Mouse (Mus musculus): ENCODE data around the gene Foxp1. TPM values are rescaled to one million over a fixed set of nuclear protein-coding genes. Genes with fewer than 3 reads are reported as not detected.

Foxp1 gene
- polyA plus RNA-seq, 1 experiment = 129 TPM

DNA sequence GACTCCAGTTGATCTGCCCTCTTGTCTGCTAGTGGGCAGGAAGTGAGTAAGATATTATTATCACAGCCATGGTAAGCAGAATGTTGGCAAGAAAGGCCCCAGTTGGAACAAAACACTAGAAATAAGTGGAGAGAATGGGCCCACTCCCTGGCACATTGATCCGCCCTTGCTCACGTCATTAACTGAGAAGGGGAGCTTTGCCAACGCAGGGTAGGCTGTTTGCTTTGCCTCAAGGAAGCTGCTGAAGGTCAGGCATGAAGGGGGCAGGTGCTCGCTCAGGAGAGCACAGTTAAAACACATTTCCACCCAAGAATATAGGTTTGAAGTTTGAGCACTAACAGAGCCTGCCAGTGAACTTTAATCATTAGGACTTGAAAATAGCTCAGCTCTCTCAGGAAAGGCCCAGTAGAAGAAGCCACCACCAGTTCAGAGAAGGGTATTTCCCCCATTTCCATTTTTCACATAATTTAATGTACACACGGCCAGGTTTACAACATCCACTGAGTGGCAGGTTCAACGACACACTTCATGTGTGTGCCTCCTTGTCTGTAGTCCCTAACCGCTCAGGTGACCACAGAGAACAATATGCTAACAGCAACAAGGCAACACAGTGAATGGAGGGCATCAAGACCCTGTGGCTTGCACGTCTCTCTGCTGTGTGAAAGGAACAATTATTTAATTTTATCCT is 350.5 kb downstream of the Foxp1 start:
- Histone ChIP-seq H3K36me3 (ENCODE audit: control insufficient read depth, insufficient read depth, low read length) (no peaks in the 10 kb centered on the region), H3K27ac (ENCODE audit: control insufficient read depth, insufficient read depth, low read length) (no peak overlapping the region), H3K4me1 (replicated peaks; ENCODE audit: control insufficient read depth, insufficient read depth, low read length) (peaks cover 9% of the 10 kb centered on the region; the same call in 1 of the 2 replicates), H3K27me3 (ENCODE audit: control insufficient read depth, insufficient read depth, low read length) (no peaks in the 10 kb centered on the region), H3K4me3 (ENCODE audit: control insufficient read depth, insufficient read depth, low read length) (no peak overlapping the region)
- DNase-seq = no peak
- TF ChIP-seq CTCF (IDR thresholded peaks at IDR 0.05; ENCODE audit: borderline replicate concordance, control insufficient read depth, extremely low read depth, insufficient read depth, low read length, poor library complexity) = no peak
- no peak for TF ChIP-seq POLR2A (IDR thresholded peaks at IDR 0.05; ENCODE audit: control insufficient read depth, extremely low read depth, insufficient read depth, low read length, poor library complexity)
- 78% methylated on average over 8 of the region's 8 CpGs for WGBS

DNA sequence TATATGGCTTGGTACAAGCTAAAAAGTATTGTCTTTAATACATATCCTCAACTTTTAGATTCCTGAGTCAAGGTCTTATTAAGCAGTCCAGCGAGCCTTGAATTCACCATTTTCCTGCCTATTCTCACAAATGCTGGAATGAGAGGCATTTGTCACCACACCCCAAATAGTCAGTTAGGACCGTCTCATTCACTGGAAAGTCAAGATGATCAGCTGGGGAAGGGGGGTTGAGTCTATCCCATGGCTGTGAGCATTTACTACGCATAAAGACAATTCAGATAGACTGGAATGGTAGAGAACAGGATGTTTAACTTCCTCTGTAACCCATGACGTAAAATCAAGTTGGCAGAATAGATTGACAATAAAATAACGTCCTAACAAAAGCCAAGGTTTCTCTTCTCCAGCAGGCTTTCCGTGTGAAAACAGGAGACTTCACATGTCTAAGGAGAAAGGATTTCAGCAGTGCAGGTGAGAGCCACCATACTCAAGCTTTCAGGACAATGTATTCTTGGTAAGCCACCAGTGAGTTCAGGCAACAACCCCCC is 351.2 kb downstream of the Foxp1 start:
- TF ChIP-seq CTCF (IDR thresholded peaks at IDR 0.05; ENCODE audit: borderline replicate concordance, control insufficient read depth, extremely low read depth, insufficient read depth, low read length, poor library complexity) (no peak), POLR2A (IDR thresholded peaks at IDR 0.05; ENCODE audit: control insufficient read depth, extremely low read depth, insufficient read depth, low read length, poor library complexity) (no peak)
- DNase-seq = no peak
- no peaks in the 10 kb centered on the region for H3K27me3 ChIP-seq (ENCODE audit: control insufficient read depth, insufficient read depth, low read length)
- H3K36me3 ChIP-seq (ENCODE audit: control insufficient read depth, insufficient read depth, low read length) = no peaks in the 10 kb centered on the region
- H3K4me3 ChIP-seq (ENCODE audit: control insufficient read depth, insufficient read depth, low read length) = no peak overlapping the region
- peaks cover 9% of the 10 kb centered on the region; the same call in 1 of the 2 replicates for H3K4me1 ChIP-seq (replicated peaks; ENCODE audit: control insufficient read depth, insufficient read depth, low read length)
- no peak overlapping the region for H3K27ac ChIP-seq (ENCODE audit: control insufficient read depth, insufficient read depth, low read length)
- WGBS = 73% methylated on average over 6 of the region's 6 CpGs

DNA sequence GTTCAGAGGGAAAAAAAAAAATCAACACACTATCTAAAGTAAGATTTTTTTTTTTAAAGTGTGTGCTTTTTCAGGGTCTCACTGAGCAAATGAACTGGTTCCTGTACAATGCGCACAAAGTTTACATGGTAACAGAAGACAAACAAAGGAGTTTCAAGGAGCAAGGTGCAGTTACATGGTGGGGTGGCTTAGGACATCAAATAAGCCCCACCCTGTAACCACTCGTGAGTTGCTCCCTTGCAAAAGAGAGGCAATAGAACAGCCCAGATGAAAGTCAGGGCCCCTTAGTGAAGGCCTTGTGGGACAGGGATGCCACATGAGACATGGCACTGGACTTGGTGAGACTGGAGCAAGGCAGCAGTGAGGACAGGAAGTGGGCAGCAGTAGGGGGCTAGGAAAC is 353.8 kb downstream of the Foxp1 start:
- Histone ChIP-seq H3K4me1 (replicated peaks; ENCODE audit: control insufficient read depth, insufficient read depth, low read length) (peaks cover 14% of the 10 kb centered on the region; the same call in 1 of the 2 replicates), H3K36me3 (ENCODE audit: control insufficient read depth, insufficient read depth, low read length) (no peaks in the 10 kb centered on the region), H3K4me3 (ENCODE audit: control insufficient read depth, insufficient read depth, low read length) (no peak overlapping the region), H3K27me3 (ENCODE audit: control insufficient read depth, insufficient read depth, low read length) (no peaks in the 10 kb centered on the region), H3K27ac (ENCODE audit: control insufficient read depth, insufficient read depth, low read length) (no peak overlapping the region)
- 71% methylated on average over 2 of the region's 2 CpGs for WGBS
- no peak for TF ChIP-seq CTCF (IDR thresholded peaks at IDR 0.05; ENCODE audit: borderline replicate concordance, control insufficient read depth, extremely low read depth, insufficient read depth, low read length, poor library complexity)
- TF ChIP-seq POLR2A (IDR thresholded peaks at IDR 0.05; ENCODE audit: control insufficient read depth, extremely low read depth, insufficient read depth, low read length, poor library complexity) = no peak
- DNase-seq = no peak

DNA sequence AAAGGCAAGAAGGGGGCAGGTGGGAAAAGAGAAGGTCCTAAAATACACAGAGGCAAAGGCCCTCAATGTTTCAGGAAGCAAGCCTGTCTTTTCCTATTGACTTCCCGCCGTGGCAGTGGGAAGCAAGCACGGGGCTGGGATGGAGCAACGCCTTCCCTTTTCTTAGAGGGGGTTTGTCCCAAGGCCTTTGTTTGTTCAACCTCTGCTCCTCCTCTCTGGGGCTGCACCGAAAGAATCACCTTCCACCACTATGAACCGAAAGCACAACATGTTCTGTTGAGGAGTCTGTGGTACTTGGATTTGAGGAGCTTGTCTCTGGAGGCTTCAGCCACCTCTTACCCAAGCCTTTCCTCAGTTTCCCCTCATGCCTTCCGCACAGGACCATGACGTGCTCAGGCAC is 355.5 kb downstream of the Foxp1 start:
- no peak for DNase-seq
- Histone ChIP-seq H3K36me3 (ENCODE audit: control insufficient read depth, insufficient read depth, low read length) (no peaks in the 10 kb centered on the region), H3K4me1 (replicated peaks; ENCODE audit: control insufficient read depth, insufficient read depth, low read length) (peaks cover 7% of the 10 kb centered on the region; the same call in 1 of the 2 replicates), H3K4me3 (ENCODE audit: control insufficient read depth, insufficient read depth, low read length) (no peak overlapping the region), H3K27ac (ENCODE audit: control insufficient read depth, insufficient read depth, low read length) (no peak overlapping the region), H3K27me3 (ENCODE audit: control insufficient read depth, insufficient read depth, low read length) (no peaks in the 10 kb centered on the region)
- TF ChIP-seq POLR2A (IDR thresholded peaks at IDR 0.05; ENCODE audit: control insufficient read depth, extremely low read depth, insufficient read depth, low read length, poor library complexity) = no peak
- no peak for TF ChIP-seq CTCF (IDR thresholded peaks at IDR 0.05; ENCODE audit: borderline replicate concordance, control insufficient read depth, extremely low read depth, insufficient read depth, low read length, poor library complexity)
- WGBS = 94% methylated on average over 8 of the region's 8 CpGs

GRCm38 (mm10) chr6:99166169-99166568 is 356.4 kb downstream of the Foxp1 start:
- WGBS = 45% methylated on average over 4 of the region's 4 CpGs
- peak; percentile 8 for DNase-seq
- TF ChIP-seq CTCF (IDR thresholded peaks at IDR 0.05; ENCODE audit: borderline replicate concordance, control insufficient read depth, extremely low read depth, insufficient read depth, low read length, poor library complexity) = no peak
- no peak for TF ChIP-seq POLR2A (IDR thresholded peaks at IDR 0.05; ENCODE audit: control insufficient read depth, extremely low read depth, insufficient read depth, low read length, poor library complexity)
- Histone ChIP-seq H3K4me1 (replicated peaks; ENCODE audit: control insufficient read depth, insufficient read depth, low read length) (peaks cover 5% of the 10 kb centered on the region; the same call in 1 of the 2 replicates), H3K27me3 (ENCODE audit: control insufficient read depth, insufficient read depth, low read length) (no peaks in the 10 kb centered on the region), H3K27ac (ENCODE audit: control insufficient read depth, insufficient read depth, low read length) (no peak overlapping the region), H3K4me3 (ENCODE audit: control insufficient read depth, insufficient read depth, low read length) (no peak overlapping the region), H3K36me3 (ENCODE audit: control insufficient read depth, insufficient read depth, low read length) (no peaks in the 10 kb centered on the region)

DNA sequence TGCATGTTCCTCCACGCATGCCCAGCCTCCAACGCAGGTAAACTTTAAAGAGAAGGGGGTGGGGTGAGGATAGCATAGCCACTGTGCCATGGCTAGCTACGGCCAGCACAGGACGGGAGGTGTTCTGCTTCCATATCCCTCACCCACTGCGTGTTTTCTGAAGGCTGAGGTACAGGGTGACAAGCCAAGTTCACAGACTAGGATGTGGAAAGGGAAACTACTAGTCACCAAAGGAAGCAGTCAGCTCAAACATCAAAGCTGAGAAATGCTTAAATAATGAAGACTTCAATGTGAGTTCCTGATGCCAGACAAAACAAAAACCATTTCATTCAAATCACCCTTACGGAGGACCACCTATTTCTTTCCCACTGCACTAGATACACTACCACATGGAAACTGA is 357.8 kb downstream of the Foxp1 start:
- Histone ChIP-seq H3K4me3 (ENCODE audit: control insufficient read depth, insufficient read depth, low read length) (no peak overlapping the region), H3K4me1 (replicated peaks; ENCODE audit: control insufficient read depth, insufficient read depth, low read length) (peaks cover 5% of the 10 kb centered on the region; the same call in 1 of the 2 replicates), H3K36me3 (ENCODE audit: control insufficient read depth, insufficient read depth, low read length) (no peaks in the 10 kb centered on the region), H3K27me3 (ENCODE audit: control insufficient read depth, insufficient read depth, low read length) (no peaks in the 10 kb centered on the region), H3K27ac (ENCODE audit: control insufficient read depth, insufficient read depth, low read length) (no peak overlapping the region)
- 88% methylated on average over 6 of the region's 6 CpGs for WGBS
- no peak for DNase-seq
- TF ChIP-seq POLR2A (IDR thresholded peaks at IDR 0.05; ENCODE audit: control insufficient read depth, extremely low read depth, insufficient read depth, low read length, poor library complexity) (no peak), CTCF (IDR thresholded peaks at IDR 0.05; ENCODE audit: borderline replicate concordance, control insufficient read depth, extremely low read depth, insufficient read depth, low read length, poor library complexity) (no peak)
